Mouse (Mus musculus) midbrain, embryonic 14.5 days (tissue): Measurements from ENCODE around the gene Clps. TPM values are rescaled to one million over a fixed set of nuclear protein-coding genes. Genes with fewer than 3 reads are reported as not detected.

Experiments used
- ATAC-seq: fragments of 200-750 bp; cut with Nextera tagmentation; 2 replicates; pipeline ENCODE4 v1.8.0; 2017; ENCODE audit warnings: moderate number of reproducible peaks, moderate library complexity; ENCODE audit not compliant: low FRiP score, low TSS enrichment
- DNase-seq: peaks from one replicate; pipeline ENCODE4 v3.0.0-alpha.2; 2015
- H3K27ac ChIP-seq: fragments of 300-500 bp; sonication (generic); replicated peaks from 2 replicates; pipeline ENCODE4 v1.5.1; 2014; ENCODE audit warnings: mild to moderate bottlenecking, low read depth, low read length, moderate library complexity
- H3K27me3 ChIP-seq: fragments of 300-500 bp; sonication (generic); 2 replicates; pipeline ENCODE4 v1.6.1; 2014; ENCODE audit warnings: low read length, control low read depth, mixed read lengths; ENCODE audit not compliant: control insufficient read depth, insufficient read depth
- H3K36me3 ChIP-seq: fragments of 300-500 bp; sonication (generic); 2 replicates; pipeline ENCODE4 v1.6.1; 2014; ENCODE audit warnings: low read length, control low read depth; ENCODE audit not compliant: control insufficient read depth, insufficient read depth
- H3K4me1 ChIP-seq: fragments of 300-500 bp; sonication (generic); 2 replicates; pipeline ENCODE4 v1.6.1; 2014; ENCODE audit warnings: mild to moderate bottlenecking, antibody characterized with exemption, low read length, control low read depth; ENCODE audit not compliant: control insufficient read depth, insufficient read depth
- H3K4me2 ChIP-seq: fragments of 300-500 bp; sonication (generic); 2 replicates; pipeline ENCODE4 v1.6.1; 2014; ENCODE audit warnings: mild to moderate bottlenecking, low read length, moderate library complexity
- H3K4me3 ChIP-seq: fragments of 300-500 bp; sonication (generic); replicated peaks from 2 replicates; pipeline ENCODE4 v1.5.1; 2014; ENCODE audit warnings: low read depth, low read length
- H3K9ac ChIP-seq: fragments of 300-500 bp; sonication (generic); replicated peaks from 2 replicates; pipeline ENCODE4 v1.6.1; 2014; ENCODE audit warnings: mild to moderate bottlenecking, low read length, moderate library complexity
- H3K9me3 ChIP-seq: fragments of 300-500 bp; sonication (generic); 2 replicates; pipeline ENCODE4 v1.6.1; 2016; ENCODE audit warnings: low read length, control low read depth, mixed read lengths; ENCODE audit not compliant: control insufficient read depth
- WGBS: fragments of 180-500 bp; shearing (Covaris S2); extraction: QIAGEN DNeasy Blood & Tissue Kit; methylation state at CpG from one replicate; pipeline ENCODE4 v1.1.7; 2014; 5-methylcytosine and 5-hydroxymethylcytosine counted together
- polyA plus RNA-seq: library from polyadenylated mRNA; unstranded; fragments of >200 nt; fragmentation: Nextera tagmentation; extraction: Ambion mirVana; gene quantifications from 2 replicates; pipeline ENCODE4 v1.2.1, GENCODE M21; 2014

Clps gene
- polyA plus RNA-seq, 1 experiment from 2014 or later = not detected

DNA sequence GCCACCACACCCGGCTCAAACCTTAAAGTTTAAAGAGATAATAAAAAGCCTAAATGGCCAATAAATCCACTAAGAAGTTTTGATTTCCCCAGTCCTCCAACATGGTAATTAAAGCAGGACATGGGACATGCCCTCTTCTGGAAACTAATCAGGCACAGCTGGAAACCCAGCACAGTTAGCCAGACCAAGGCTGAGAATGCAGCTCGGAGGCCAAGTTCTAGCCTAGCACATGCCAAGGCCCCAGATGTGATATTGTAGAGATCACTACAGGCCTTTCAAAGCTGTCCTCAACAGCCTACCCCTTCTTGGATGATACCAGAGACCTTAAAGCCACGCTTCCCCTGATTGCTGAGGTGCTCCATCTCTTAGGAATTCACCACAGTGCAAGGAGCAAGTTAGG, 25.9 kb upstream of the Clps start:
- H3K4me1 ChIP-seq = no peaks in the 10 kb centered on the region
- 89% methylated on average over 3 of the region's 3 CpGs for WGBS

DNA sequence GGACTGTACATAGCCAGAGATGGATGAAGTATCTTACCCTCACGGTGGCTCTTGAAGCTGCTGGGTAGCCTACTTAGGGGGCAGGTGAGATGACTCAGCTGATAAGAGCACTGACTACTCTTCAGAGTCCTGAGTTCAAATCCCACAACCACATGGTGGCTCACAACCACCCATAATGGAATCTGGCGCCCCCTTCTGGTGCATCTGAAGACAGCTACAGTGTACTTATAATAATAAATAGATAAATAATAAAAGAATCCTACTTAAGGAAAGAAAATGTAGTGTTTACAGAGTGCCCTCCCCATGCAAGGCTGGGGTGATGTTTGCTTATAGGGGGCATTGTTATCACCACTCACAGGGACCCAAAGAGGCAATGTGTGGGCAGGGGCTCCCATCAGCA, 20.5 kb upstream of the Clps start:
- Histone ChIP-seq H3K4me3 (no peak overlapping the region), H3K27ac (no peak overlapping the region), H3K4me2 (no peak overlapping the region), H3K9ac (no peak overlapping the region), H3K27me3 (no peaks in the 10 kb centered on the region), H3K9me3 (no peaks in the 10 kb centered on the region), H3K4me1 (no peaks in the 10 kb centered on the region), H3K36me3 (no peaks in the 10 kb centered on the region)
- ATAC-seq (no peak), DNase-seq (peak; percentile 15)
- WGBS = 61% methylated on average over 2 of the region's 2 CpGs

More for the DNA sequence above, 25.9 kb upstream of the Clps start:
- Histone ChIP-seq H3K27ac (no peak overlapping the region), H3K9ac (no peak overlapping the region), H3K9me3 (no peaks in the 10 kb centered on the region), H3K4me3 (no peak overlapping the region), H3K36me3 (peaks cover 39% of the 10 kb centered on the region), H3K4me2 (no peak overlapping the region), H3K27me3 (no peaks in the 10 kb centered on the region)
- no peak for DNase-seq
- no peak for ATAC-seq

DNA sequence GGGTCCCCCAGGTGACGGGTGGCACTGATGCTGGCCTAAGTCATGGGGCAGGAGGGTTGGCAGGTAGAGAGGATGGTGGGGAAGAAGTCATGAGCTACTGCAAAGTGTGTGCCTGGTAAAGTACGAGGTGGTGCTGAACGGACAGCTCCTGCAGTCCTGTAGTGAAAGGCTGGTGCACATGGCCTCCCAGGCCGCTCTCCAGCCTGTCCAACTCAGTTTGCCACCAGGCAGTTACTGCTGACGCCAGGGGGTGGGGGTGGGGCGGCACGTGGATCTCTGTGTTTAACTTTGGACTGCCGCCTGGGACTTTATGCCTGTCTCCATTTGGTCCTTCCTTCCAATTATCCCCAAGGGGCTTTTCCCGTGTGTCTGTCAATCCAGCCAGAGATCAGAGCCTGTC, 19.8 kb upstream of the Clps start:
- H3K27me3 ChIP-seq = no peaks in the 10 kb centered on the region
- DNase-seq (peak; percentile 66), ATAC-seq (no peak)
- no peak overlapping the region for H3K4me3 ChIP-seq
- H3K4me1 ChIP-seq = peaks cover 6% of the 10 kb centered on the region
- H3K27ac ChIP-seq = no peak overlapping the region
- no peaks in the 10 kb centered on the region for H3K36me3 ChIP-seq
- 7% methylated on average over 9 of the region's 9 CpGs for WGBS
- no peak overlapping the region for H3K4me2 ChIP-seq
- no peak overlapping the region for H3K9ac ChIP-seq
- H3K9me3 ChIP-seq = no peaks in the 10 kb centered on the region

DNA sequence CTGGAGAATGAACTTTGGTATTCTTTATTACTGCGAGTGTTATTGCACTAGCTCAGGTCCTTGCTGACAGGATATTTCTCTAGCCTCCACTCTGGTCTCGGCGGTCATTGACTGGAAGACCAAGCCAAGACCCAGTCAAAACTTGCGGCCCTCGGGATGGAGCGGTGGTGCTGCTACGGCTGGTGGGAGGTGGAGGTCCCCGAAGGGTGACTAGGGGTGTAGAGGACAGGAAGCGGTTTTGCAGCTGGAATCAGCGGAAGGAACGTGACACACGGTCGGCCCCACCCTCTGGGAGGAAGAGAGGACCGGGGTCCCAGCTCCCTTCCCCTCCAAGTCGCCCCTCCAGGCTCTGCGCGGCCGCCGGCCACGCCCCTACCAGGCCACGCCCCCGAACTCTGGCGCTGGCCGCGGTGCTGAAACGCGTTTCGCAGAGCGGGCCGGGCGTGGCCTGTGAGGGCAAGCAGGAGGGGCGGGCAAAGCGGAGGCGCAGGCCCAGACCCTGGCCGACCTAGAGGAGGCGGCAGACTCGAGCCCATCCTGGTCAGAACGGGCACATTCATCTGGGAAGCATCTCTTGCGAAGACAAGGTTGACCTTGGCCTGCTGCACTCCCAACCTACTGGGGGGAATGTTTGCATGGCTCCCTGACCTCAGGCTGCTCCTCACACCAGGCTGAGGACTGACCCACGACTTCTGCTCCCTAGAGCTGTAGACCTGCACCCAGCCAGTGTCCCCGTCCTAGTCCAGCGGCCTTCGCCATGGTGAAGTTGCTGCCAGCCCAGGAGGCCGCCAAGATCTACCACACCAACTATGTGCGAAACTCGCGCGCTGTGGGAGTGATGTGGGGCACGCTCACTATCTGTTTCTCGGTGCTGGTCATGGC, 14.9 kb upstream of the Clps start, which contains the start of gene Lhfpl5:
Gene Lhfpl5 (plus strand): TSS at position 398 of the 882 bp plus-strand sequence.
- WGBS = 16% methylated on average over 49 of the region's 50 CpGs
- H3K36me3 ChIP-seq = no peaks in the 10 kb centered on the region

DNA sequence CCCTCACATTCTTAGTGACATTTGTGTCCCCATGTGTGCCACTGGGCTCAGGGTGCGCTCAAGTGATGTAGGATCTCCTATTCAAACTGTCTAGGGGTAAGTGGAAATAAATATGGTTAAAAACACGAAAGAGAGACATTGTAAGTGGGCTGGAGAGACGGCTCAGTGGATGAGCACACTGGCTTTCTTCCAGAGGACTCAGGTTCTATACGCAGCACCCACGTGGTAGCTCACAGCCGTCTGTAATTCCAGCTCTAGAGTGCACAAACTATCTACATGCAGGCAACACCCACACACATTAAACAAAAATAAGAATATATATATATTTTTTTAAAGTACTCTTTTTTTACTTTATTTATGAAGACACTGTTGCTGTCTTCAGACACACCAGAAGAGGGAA, 12.4 kb upstream of the Clps start:
- Histone ChIP-seq H3K36me3 (no peaks in the 10 kb centered on the region), H3K4me3 (no peak overlapping the region), H3K4me2 (no peak overlapping the region), H3K27me3 (no peaks in the 10 kb centered on the region), H3K9me3 (no peaks in the 10 kb centered on the region), H3K4me1 (peaks cover 9% of the 10 kb centered on the region), H3K9ac (no peak overlapping the region), H3K27ac (no peak overlapping the region)
- ATAC-seq (no peak), DNase-seq (no peak)
- 87% methylated on average over 6 of the region's 6 CpGs for WGBS

More for the DNA sequence above, 14.9 kb upstream of the Clps start, which contains the start of gene Lhfpl5:
- ATAC-seq = peak; percentile 62; the same call in 1 of the 2 replicates
- peak within 1 kb of the TSS; percentile 67 for H3K4me2 ChIP-seq
- H3K4me1 ChIP-seq = peaks cover 9% of the 10 kb centered on the region
- H3K27me3 ChIP-seq = no peaks in the 10 kb centered on the region
- H3K27ac ChIP-seq = no peak within 1 kb of the TSS
- peak within 1 kb of the TSS; percentile 53; the same call in 1 of the 2 replicates for H3K9ac ChIP-seq
- DNase-seq = peak; percentile 81
- no peaks in the 10 kb centered on the region for H3K9me3 ChIP-seq
- peak within 1 kb of the TSS; percentile 39 for H3K4me3 ChIP-seq

DNA sequence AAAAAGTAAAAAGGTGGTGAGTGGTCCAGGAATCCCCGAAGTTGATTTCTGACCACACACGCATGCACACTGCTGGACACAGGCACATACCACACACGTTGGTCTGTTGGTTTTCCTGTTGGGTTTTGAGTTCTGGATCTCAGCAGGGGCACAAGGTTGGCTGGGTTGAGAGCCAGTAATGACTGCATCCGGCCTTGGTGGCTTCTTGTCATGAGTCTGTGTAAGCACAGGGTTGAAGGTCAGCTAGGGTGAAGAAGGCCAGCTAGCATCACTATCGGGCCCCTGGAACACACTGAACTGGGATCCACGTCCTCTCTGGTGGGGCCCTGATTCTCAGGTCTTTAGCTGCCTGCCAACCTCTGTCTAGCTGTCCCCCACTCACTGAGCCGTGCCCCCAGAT, 12.0 kb upstream of the Clps start:
- WGBS = 87% methylated on average over 7 of the region's 7 CpGs
- Histone ChIP-seq H3K9me3 (no peaks in the 10 kb centered on the region), H3K4me1 (peaks cover 9% of the 10 kb centered on the region), H3K9ac (no peak overlapping the region), H3K4me3 (no peak overlapping the region), H3K36me3 (no peaks in the 10 kb centered on the region), H3K4me2 (no peak overlapping the region), H3K27me3 (no peaks in the 10 kb centered on the region), H3K27ac (no peak overlapping the region)
- DNase-seq = no peak
- ATAC-seq = no peak

DNA sequence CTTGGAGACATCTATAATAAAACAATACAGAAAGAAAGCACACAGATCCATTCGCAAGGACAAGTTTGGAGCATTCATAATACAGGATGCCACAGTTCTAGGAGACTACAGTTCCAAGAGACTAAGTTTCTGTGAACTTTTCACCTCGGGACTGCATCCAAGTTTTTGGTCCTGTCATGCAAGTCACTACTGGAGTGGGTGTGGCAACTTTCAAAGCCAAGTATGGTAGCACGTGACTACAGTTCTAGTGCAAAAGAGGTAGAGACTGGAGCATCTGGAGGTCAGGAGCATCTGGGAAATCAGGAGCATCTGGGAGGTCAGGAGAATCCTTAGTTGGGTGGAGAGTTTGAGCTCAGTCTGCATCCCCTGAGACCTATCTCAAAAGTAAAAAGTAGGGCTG, 11.3 kb upstream of the Clps start:
- DNase-seq = no peak
- Histone ChIP-seq H3K9ac (no peak overlapping the region), H3K4me3 (no peak overlapping the region), H3K36me3 (no peaks in the 10 kb centered on the region), H3K27ac (no peak overlapping the region), H3K9me3 (no peaks in the 10 kb centered on the region), H3K27me3 (no peaks in the 10 kb centered on the region), H3K4me1 (peaks cover 9% of the 10 kb centered on the region), H3K4me2 (no peak overlapping the region)
- WGBS = 88% methylated on average over 3 of the region's 3 CpGs
- ATAC-seq = no peak

DNA sequence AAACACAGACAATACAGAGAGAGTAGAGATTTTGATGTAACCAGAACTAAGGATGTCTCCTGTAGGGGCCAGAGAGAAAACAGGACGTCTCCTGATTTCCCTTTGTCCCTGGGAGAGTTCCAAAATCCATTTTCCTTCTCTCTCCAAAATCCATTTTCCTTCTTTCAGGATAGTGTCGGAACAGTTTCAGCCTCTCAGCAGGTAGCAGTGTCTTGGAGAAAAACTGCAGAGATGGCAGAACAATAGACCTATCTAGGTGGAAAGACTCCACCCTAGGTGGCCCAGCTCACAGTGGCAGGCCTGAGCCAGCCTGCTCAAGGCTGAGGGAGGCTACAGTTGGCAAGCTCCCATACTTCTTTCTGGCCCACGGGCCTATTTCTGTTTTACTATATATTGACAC, 7.0 kb upstream of the Clps start:
- Histone ChIP-seq H3K27ac (no peak overlapping the region), H3K27me3 (no peaks in the 10 kb centered on the region), H3K9me3 (no peaks in the 10 kb centered on the region), H3K36me3 (no peaks in the 10 kb centered on the region), H3K9ac (no peak overlapping the region), H3K4me3 (no peak overlapping the region), H3K4me2 (no peak overlapping the region), H3K4me1 (no peaks in the 10 kb centered on the region)
- ATAC-seq (no peak), DNase-seq (no peak)
- WGBS = 26% methylated on average over 3 of the region's 3 CpGs

DNA sequence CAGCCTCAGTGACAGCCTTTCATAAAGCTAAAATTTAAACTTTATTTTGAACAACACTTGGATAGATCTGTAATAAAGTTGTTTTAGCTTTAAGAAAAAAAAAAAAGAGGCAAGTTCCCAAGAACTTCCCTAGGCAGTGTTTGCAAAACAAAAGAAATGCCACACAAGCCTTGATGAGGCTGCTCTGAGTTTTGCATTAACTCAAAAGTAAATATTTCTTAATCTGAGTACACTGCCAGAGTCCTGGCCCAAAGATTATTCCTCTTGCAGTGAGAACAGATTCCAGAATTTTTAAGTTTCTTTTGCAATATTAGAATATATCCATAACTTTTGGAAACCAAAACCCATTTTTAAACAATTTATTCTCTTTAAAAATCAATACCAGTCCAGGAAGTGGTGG, 4.6 kb upstream of the Clps start:
- Histone ChIP-seq H3K27ac (no peak overlapping the region), H3K4me1 (no peaks in the 10 kb centered on the region), H3K36me3 (no peaks in the 10 kb centered on the region), H3K4me3 (no peak overlapping the region), H3K9me3 (no peaks in the 10 kb centered on the region), H3K27me3 (no peaks in the 10 kb centered on the region), H3K4me2 (no peak overlapping the region), H3K9ac (no peak overlapping the region)
- DNase-seq (no peak), ATAC-seq (no peak)
